Mouse (Mus musculus): ENCODE measurements around the gene Alg14.
A peak's percentile ranks its signal among the peaks of the same experiment; 100 is the strongest.

Alg14 gene

GRCm38 (mm10) chr3:121291560-121292258 is at the start of gene Alg14:
Alg14 (plus strand) TSS chr3:121291773.
- DNase-seq (ENCODE audit: low spot score), result peak; percentile 96

GRCm38 (mm10) chr3:121242111-121242936 is 49.2 kb upstream of the Alg14 start:
- DNase-seq (ENCODE audit: low spot score), result no peak

GRCm38 (mm10) chr3:121242941-121243340 is 48.6 kb upstream of the Alg14 start:
- no peak for DNase-seq (ENCODE audit: low spot score)

- no peak for DNase-seq (ENCODE audit: low spot score)
Observed at GRCm38 (mm10) chr3:121250048-121250447, 41.5 kb upstream of the Alg14 start.

GRCm38 (mm10) chr3:121250576-121251433 is 40.8 kb upstream of the Alg14 start:
- no peak for DNase-seq (ENCODE audit: low spot score)

GRCm38 (mm10) chr3:121255501-121255900 is 36.1 kb upstream of the Alg14 start:
- DNase-seq (ENCODE audit: low spot score), result no peak

- DNase-seq (ENCODE audit: low spot score), result no peak
Observed at GRCm38 (mm10) chr3:121256131-121256530, 35.4 kb upstream of the Alg14 start.

- no peak for DNase-seq (ENCODE audit: low spot score)
Observed at GRCm38 (mm10) chr3:121257418-121257817, 34.2 kb upstream of the Alg14 start.

GRCm38 (mm10) chr3:121258521-121259478 is 32.8 kb upstream of the Alg14 start:
- no peak for DNase-seq (ENCODE audit: low spot score)

GRCm38 (mm10) chr3:121260041-121260440 is 31.5 kb upstream of the Alg14 start:
- DNase-seq (ENCODE audit: low spot score), result no peak

GRCm38 (mm10) chr3:121260831-121261230 is 30.7 kb upstream of the Alg14 start:
- DNase-seq (ENCODE audit: low spot score), result no peak

GRCm38 (mm10) chr3:121261251-121261650 is 30.3 kb upstream of the Alg14 start:
- DNase-seq (ENCODE audit: low spot score), result no peak

GRCm38 (mm10) chr3:121261939-121262520 is 29.5 kb upstream of the Alg14 start:
- DNase-seq (ENCODE audit: low spot score), result peak; percentile 47

- peak; percentile 68 for DNase-seq (ENCODE audit: low spot score)
Observed at GRCm38 (mm10) chr3:121262521-121263204, 28.9 kb upstream of the Alg14 start.

GRCm38 (mm10) chr3:121263205-121263548 is 28.4 kb upstream of the Alg14 start:
- peak; percentile 57 for DNase-seq (ENCODE audit: low spot score)

GRCm38 (mm10) chr3:121264242-121264641 is 27.3 kb upstream of the Alg14 start:
- DNase-seq (ENCODE audit: low spot score), result no peak

GRCm38 (mm10) chr3:121267283-121267682 is 24.3 kb upstream of the Alg14 start:
- DNase-seq (ENCODE audit: low spot score), result no peak

- DNase-seq (ENCODE audit: low spot score), result no peak
Observed at GRCm38 (mm10) chr3:121272577-121272976, 19.0 kb upstream of the Alg14 start.

GRCm38 (mm10) chr3:121274010-121274409 is 17.6 kb upstream of the Alg14 start:
- DNase-seq (ENCODE audit: low spot score), result no peak

GRCm38 (mm10) chr3:121277009-121277408 is 14.6 kb upstream of the Alg14 start:
- no peak for DNase-seq (ENCODE audit: low spot score)

Data from testis, postnatal 10 days (tissue).